Mouse (Mus musculus) CD4-positive helper T cell, adult 2 months (primary cell): Measurements from ENCODE around the gene Myo15b.

Experiments
- DNase-seq: peaks from one replicate; pipeline ENCODE4 v3.0.0-alpha.2; 2012; ENCODE audit warnings: low read depth, missing footprints, low spot score

Myo15b gene

DNA sequence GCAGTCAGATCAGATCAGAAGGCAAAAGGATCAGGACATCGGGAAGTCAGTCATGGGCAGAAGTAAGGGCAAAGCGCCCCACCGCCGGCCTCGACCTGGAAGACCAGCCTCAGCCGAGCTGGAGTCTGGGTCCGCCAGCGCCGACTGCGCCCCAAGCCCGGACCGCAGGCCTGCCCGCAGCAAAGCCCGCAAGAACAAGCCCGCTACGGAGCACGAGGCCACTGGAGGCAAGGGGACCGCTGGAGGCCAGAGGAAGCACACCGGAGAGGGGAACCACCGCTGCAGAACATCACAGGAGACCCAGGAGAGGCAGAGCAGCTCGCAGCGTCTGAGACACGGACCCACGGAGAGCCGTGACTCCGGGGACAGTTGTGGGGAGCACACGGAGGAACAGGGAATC lies at the start of gene Myo15b:
TSS of gene Myo15b (plus strand) at position 53 of the 400 bp plus-strand sequence.
- DNase-seq = no peak

DNA sequence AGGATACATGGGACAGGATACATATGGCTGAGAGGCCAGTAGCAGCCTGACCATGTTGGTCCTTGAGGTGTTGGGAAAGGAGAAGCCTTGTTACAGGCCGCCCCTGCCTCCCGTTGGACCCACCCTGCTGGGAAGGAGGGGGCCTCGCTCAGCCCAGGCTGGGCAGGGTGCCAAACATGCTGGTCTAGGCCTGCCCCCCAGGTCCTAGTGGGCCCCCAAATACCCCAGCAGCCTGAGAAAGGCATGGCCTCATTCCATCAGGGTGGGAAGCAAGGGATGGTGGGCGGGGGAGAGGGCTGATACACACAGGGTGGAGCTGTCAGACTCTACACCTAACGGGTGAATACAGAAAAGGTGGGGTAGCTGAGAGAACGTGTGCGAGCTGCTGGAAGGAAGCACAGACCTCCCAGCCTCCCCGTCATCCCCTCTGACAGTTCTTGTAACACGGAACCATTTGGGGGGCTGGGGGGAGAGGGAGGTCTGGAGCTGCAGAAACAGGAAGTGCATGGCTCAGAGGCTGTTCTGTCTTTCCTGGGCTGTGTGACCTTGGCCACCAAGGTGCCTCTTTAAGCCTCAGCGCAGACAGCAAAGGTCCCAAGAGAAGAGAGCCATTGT lies 49.4 kb upstream of the Myo15b start:
- no peak for DNase-seq

DNA sequence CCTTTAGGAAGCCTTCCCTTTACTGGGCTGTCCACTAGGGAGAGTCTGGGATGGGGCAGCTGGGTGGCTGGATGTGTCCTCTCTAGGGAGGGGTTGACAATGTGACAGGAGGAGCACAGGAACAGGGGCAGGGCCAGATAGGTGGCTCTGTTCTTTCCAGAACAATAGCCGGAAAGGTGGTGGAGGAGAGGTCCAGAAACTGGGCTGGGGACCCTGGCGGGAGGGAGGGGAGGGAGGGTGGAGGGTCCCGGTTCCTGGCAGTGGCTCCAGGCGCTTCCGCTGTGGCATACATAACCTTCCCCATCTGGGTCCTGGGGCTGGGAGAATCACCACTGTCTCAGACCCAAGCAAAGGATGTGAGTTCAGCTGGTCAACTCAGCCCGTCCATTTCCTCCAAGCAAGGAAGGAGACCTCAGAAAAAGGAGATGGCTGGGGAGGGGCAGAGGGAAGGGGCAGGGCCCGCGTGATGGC lies 48.9 kb upstream of the Myo15b start:
- DNase-seq = no peak

DNA sequence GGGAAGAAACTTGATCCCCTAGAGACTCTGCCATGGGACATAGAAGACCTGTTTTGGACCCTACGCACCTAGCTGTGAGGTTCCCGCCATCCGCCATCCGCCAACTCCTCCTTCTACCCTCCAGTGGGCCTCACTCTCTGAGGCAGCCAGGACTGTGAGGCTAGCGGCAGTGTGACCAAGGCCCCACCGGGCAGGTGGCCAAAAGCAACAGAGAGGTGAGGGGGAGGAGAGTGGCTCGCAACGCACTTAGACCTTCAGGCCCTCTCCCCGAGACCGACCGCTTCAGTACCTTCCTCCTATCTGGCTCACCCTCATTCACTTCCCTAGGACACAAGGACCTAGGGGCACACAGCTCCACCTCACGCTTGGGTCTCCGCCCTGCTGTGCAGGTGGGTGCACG lies 47.8 kb upstream of the Myo15b start:
- no peak for DNase-seq

DNA sequence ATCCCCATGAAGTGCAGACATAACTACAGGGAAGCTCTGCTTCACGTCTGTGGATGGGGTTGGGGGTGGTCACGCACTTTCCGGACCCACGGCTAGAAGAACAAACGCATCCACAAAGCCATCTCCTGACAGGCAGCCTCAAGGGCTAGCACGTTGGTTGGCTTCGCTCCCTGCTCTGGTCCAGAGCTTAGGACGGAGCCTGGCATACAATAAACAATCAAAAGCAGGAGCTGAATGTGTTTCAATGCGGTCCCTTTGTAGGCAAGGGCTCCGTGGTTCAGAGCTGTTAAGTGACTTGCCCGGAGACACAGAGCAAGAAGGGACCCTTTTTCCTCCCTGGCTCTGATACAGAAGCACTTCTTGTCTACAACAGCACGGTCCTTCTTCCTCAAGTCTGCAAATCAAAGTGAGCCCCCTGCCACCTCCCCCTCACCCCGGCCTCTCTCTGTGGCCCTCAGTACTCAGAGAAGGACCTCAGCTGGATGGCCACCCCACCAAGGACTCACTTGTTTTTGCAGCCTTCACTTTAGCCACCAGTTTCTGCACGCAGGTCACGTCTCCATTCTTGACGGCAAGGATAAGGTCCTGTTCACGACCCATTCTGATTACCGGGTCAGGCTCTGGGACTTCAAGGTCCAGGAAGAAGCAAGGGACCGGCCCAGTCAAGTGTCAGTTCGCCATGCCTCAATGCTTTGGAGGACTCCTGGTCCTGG lies 46.7 kb upstream of the Myo15b start:
- DNase-seq = no peak

DNA sequence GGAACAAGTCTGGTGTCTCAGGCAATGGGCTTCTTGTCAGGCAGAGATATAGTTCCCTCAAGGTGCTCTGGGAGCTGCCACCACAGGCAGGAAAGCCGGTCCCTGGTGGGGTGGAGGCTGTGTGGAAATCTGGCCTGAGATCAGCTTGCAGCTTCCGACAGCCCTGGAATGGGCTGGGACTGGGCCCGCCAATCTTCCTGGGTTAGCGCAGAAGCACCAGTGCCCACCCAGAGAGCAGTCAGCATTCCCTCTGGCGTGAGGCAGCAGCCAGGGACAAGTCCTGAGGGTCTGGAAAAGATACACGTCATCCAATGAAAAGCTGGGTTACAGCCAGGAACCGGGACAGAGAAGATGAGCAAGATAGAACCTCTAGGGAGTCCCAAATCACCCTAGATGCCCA lies 46.1 kb upstream of the Myo15b start:
- no peak for DNase-seq

DNA sequence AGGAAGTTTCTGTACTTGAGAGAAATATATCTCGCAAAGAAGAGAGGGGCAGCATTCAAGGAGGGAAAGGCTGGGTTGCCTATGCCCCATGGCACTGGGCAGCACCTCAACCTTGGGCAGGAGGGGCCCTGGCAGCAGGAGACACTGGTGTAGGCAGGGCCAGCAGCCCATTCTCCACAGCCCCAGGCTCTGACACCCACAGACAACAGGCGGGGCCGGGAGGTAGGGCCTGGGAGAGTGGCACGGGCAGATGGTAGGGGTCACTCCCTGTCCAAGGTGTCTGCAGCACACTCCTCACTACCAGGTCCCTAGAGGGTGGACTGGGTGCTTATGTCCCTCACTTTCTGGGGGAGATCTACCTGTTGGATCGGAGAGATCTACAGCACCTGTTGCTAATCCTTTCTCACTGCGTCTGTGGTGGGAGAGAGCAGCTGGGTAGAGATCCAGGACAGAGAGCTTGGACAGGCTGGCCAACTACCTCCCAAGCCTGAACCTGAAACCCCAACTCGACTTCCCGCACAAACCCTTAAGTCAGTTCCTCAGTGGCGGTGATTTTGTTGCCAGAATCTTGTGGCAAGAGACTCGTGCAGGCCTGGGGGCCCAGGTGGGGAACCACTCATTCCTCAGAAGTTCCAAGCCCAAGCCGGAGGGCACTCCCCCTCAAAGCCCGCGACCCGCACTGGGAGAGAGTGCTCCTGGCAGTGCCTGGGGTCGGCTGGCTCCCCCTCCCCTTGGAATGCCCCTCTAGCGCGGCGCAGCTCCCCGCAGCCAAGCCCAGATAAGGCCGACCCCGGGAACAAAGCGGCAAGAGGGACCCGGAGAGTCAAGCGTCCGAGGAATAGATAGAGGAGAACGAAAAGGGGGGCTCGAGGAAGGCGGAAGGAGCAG lies 45.4 kb upstream of the Myo15b start:
- peak; percentile 13 for DNase-seq

DNA sequence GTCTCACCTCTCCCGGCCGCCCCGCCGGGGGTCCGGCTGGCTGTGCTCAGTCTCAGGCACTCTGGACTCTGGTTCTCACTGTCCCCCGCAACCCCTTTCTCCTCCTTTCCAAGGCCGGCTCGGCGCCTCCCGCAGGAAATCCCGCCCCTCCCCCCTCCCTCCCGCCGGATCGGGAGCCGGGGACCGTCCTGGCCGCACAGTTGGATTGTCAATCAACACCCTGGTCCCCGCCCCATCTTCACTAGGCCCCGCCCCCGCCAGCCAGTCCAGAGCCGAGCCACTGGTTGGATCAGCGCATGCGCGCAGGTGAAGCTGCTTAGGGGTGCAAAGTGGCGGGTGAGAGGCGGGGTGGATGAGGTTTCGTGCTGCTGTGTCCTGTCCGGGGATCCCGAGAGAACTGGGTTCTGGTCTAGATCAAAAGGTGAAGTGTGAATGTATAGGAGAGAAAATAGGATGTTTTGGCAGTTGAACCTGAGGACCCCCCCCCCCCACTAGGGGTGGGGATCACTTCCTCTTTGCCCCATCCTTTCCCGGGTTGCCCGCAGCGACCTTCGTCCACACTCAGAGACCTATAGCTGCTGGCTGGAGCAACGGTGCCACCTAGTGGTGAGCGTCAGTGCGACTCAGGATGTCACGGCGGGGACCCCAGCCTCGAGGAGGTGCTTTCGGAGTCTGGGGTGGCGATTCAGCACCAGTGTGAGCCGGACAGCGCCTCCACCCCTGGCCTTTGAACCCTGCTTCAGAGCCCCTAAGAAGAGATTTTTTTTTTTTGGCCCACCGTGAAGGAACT lies 44.5 kb upstream of the Myo15b start, which contains the start of gene Caskin2:
TSS of gene Caskin2 (minus strand) at position 133 of the 790 bp plus-strand sequence.
- peak; percentile 94 for DNase-seq

DNA sequence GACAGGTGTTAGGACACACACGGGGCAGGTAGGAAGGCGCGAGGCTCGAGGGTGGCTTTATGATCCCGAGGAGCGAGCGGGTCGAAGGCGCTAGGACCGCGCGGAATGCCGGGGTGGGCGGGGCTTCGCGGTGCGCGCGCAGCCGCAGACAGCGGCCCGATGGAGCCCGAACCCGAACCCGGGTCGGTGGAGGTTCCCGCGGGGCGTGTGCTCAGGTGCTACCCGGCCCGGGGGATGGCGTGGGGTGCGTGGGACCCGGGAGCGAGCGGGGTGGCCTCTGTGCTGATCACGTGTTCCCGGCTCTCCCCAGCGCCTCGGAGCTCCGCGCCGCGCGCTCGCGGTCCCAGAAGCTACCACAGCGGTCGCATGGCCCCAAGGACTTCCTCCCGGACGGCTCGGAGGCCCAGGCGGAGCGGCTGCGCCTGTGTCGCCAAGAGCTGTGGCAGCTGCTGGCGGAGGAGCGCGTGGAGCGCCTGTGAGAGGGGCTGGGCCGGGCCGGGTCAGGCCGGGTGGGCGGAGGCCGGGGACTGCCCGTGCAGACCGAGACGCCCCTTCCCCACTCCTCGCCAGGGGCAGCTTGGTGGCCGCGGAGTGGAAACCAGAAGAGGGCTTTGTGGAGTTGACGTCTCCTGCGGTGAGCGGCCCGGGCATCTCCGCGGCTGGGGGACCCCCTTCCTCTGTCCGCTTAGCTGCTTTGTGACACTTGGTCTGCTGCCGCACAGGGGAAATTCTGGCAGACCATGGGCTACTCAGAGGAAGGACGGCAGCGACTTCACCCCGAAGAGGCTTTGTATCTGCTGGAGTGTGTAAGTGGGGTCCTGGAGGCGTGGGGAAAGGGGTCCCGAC lies 43.4 kb upstream of the Myo15b start, which contains the start of gene Tsen54:
TSS of gene Tsen54 (plus strand) at position 120 of the 846 bp plus-strand sequence.
- peak; percentile 89 for DNase-seq

DNA sequence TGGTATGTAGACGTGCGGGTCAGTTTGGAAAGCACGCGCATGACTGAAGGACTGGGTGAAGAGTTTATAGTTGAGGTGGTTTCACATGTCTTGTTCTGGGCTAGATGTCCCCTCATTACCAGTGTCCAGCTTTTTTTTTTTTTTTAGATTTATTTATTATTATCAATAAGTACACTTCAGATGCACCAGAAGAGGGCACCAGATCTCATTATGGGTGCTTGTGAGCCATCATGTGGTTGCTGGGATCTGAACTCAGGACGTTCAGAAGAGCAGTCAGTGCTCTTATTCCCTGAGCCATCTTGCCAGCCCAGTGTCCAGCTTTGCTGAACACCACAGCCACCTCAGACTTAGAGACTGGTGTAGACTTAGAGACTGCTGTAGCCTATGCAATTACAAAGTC lies 40.9 kb upstream of the Myo15b start:
- no peak for DNase-seq

DNA sequence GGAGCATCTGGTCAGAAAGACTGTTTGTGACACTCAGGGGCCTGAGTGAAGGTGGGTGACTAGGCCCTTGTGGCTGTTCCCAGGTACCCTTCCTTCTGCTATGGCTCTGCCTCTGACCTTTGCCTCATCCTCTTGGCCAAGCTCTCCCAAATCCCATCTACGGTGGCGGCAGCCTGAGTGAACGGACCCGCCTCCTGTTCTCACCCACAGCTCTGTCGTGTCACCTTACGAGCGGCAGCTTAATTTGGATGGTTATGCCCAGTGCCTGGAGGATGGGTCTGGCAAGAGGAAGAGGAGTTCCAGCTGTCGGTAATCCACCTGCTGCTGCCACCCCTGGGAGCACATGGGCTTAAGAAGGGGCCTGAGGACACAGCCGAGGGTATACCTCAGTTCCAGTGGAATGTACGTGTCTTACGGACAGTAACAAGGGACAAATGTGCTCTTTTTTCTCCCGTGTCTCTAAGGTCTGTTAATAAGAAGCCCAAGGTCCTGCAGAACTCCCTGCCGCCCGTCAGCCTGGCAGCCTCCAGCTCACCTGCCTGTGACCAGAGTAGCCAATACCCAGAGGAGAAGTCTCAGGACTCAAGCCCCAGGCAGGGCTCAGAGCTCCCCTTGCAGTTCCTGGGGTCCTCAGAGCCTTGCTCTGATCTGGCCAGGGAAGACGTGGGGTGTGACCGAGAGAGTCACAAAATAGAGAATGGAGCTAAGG lies 38.1 kb upstream of the Myo15b start:
- no peak for DNase-seq

DNA sequence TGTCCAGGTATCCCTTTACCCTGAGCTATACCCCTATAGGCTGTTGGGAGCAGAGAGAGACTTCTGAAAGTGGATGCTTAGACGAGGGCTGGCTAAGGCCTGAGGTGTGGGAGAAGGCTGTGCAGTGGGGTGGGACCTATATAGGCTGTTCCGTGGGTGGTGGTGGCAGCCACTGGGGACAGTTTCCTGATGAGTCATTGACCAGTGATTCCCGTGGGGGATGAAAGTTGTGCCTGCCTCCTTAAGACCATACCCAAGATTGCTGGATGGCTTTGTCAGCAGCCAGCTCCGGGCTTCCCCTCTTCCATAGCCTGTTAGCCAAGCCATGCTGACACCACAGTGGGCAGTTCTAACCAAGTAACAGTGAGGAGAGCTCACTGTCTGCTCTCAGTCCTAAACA lies 37.2 kb upstream of the Myo15b start:
- DNase-seq = no peak

DNA sequence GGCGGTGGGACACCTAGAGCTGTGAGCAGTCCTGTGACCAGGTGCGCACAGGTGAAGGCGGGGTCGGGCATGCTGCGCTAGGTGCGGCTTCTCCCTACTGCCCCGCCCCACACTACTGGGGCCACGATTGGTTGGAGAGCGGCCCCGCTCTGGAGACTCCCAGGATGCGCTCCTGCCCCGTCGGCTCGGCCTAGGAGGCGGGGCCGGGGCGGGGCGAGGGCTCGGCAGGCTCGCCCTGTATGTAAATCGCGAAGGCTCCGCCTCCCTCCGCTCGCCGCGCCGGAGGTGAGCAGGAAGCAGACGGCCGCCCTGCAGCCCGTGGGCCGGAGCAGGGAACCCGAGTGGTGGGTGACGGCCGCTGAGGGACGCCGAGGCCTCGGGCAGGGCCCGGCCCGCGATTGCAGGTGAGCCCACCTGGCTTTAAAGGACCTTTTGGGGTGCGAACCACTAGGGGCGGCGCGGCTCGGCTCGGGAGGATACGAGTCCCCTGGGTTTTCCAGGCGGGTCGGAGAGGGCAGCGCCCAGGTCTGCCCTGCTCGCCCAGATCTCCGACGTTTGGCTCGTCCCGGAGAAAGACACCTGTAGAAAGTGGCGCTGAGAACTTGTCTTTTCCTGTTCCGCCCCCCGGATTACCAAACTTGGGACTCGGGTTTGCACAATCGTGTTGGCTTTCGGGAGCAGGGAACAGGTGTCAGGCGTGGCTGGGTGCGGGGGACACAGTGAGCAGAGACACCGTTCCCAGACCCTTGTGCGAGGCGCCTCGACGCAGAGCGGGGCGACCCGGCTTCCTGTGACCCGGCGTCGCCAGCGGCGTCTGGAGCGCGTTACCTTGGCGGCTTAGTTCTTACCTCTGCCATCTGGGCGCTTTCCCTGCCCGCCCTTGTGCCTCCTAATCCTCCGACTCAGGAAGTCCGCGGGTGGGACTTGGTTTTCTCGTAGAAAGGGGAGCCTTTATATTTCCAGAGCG lies 34.1 kb upstream of the Myo15b start, which contains the start of gene Llgl2:
TSS of gene Llgl2 (plus strand) at position 276 of the 967 bp plus-strand sequence.
- DNase-seq = peak; percentile 91

DNA sequence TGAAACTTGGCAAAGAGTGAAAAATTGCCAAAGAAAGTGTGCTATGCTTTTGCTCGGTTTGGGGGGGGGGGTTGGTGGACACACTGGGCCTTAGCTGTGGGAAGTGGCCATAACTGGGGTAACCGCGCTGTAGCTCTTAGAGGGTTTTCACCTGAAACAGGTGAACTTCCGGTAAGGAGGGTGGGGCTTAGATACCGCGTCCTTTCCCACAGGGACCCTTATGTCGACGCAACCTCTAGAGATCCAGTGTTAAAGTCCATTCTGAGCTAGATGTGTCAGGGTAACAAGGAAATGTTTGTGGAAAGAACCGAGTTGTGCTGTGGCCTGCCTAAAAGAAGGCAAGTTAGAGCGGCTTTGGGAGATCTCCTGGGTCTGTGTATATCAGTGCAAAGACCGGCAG lies 33.4 kb upstream of the Myo15b start:
- peak; percentile 19 for DNase-seq

DNA sequence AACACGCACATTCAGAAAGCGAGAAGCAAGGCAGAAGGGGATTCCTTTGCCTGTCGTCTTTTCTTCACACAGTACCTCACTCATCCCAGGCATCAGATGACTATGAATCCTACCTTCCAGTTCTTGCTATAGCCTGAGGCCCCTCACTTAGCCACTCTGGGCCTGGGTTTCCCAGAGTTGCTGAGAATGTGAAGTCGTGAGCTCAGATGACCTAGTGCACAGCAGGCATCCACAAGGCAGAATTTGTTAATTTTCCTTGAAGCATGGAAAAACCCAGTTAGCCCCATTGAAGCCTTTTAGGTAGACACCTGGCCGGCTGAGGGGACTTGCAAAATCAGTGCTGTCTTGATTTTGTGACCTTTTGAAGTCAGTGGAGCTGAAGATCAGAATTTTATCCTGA lies 31.7 kb upstream of the Myo15b start:
- no peak for DNase-seq

DNA sequence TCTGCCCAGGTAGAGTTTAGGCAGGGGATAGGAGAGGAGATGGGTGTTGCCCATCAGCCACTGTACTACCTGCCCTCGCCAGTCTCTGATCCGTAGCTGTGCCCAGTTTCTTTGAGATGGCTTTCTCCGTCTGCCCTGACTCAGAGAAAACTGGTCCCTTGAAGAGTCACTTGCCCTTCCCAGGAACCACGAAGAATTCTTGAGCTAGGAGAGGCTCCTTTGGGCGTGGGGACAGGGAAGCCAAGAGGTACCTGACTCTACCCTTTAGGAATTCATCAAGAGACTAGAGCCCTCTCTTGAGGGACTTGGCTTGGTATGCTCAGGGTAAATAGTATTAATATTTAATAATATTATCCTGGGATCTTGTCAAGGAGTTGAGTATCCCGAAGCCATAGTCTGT lies 30.6 kb upstream of the Myo15b start:
- no peak for DNase-seq

DNA sequence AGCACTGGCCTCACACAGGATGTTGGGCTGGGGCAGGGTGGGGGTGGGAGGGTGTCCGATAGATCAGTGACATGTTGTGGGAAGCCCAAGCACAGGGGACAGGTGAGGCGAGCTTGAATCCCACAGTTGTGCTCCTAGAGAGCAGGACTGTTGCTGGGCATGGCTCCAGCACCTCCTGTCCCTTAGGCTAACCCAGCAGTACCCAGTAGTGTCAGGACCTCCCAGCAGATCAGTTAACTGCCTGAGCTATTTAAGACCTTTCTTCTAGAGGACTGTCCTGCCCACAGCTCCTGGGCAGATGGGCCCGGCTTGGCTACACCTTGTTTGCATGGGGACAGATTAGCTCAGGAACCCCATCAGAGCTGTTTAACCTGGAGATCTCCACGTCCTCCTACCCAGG lies 29.2 kb upstream of the Myo15b start:
- DNase-seq = no peak

DNA sequence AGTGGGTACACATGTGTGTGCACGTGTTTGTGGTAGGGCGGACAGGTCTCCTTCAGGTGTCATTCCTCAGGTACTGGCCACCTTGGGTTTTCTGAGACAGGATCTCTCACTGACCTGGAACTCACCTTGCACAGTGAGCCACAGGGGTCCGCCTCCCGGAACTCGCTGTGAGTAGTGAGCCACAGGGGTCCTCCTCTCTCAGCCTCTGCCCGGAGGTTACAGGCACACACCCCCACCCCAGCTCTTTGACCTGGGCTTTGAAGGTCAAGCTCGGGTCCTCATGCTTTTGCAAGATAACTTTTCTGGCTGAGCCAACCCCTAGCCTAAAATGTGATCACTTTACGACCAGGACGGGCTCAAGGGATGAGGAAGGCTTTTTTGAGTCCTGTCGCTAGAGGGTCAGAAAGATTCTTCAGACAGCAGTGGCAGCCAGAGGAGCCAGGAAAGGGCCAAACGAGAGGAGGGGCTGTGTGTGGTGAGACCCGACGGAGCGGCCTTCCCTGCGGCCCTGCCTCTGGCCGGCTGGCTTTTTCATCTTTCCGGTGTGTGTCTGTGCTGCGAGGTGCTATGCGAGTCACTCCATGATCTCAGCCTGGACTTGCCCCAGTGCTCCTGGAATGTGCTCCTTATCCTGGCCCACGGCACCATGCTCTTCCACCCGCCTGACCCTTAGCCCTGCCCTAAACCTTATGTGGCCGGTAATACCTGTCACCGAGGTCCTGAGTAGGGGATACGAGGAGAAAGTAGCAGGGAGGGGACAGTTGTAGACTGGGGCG lies 27.5 kb upstream of the Myo15b start:
- DNase-seq = no peak
